Mouse (Mus musculus): ENCODE measurements around the gene Krt8.

The Krt8 gene

DNA sequence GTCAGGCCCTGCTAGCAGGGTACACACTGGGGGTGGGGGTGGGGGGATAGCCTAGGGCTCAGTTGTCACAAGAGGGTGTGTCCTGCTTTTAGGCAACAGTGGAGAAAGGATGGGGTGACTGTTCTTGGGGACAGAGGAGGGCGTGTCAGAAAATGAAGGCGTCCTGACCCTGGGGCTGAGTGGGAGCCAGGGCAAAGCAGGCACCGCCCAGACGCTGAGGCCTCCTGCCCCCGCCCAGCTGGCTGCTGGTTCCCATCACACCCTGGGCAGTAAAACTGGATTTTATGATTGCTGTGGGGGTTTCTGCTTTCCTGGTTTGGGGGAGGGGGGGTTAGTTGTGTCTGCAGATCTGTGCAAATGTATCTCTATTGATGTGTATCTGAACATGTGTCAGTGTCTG, 28.3 kb downstream of the Krt8 start:
- DNase-seq (ENCODE audit: low read depth, low spot score) = no peak

GRCm38 (mm10) chr15:101974083-101974845, 30.0 kb downstream of the Krt8 start:
- no peak for DNase-seq (ENCODE audit: low read depth, low spot score)

GRCm38 (mm10) chr15:101973414-101974077, 30.7 kb downstream of the Krt8 start:
- DNase-seq (ENCODE audit: low read depth, low spot score) = peak; percentile 81

GRCm38 (mm10) chr15:101970536-101970935, 33.7 kb downstream of the Krt8 start:
- no peak for DNase-seq (ENCODE audit: low read depth, low spot score)

- DNase-seq (ENCODE audit: low read depth, low spot score) = no peak
Observed at GRCm38 (mm10) chr15:101966808-101967207, 37.5 kb downstream of the Krt8 start.

- no peak for DNase-seq (ENCODE audit: low read depth, low spot score)
Observed at GRCm38 (mm10) chr15:101958891-101959290, 45.4 kb downstream of the Krt8 start.

GRCm38 (mm10) chr15:101954187-101954586, 50.1 kb downstream of the Krt8 start, which contains the start of gene Krt78:
Gene Krt78 (minus strand): TSS chr15:101954287.
- no peak for DNase-seq (ENCODE audit: low read depth, low spot score)

GRCm38 (mm10) chr15:101952733-101953474, 51.4 kb downstream of the Krt8 start:
- DNase-seq (ENCODE audit: low read depth, low spot score) = no peak

Measured in CD4-positive helper T cell, adult 2 months (primary cell).